In genomic region chr5:119916551-119917171, GRCm38 (mm10) we compare ENCODE assay signal across 9 mouse cellular contexts.
A peak's percentile ranks its signal among the peaks of the same experiment; 100 is the strongest.
DNase-seq lines count a peak whose midpoint lies in the region; TF ChIP-seq lines count a peak whose summit lies in the region.
"Had no signal": no experiment of that assay in that cellular context is flagged by ENCODE, and none has a peak within 500 bp of the region (broad histone marks: within the 10 kb centered on the region; RNA-seq: fewer than 3 reads in every experiment).

No protein-coding gene starts in this region.

- intact Hi-C loops in gastrocnemius, adult 2 months (cut with DNase I): no loop called here

- no peak overlapping the region for H3K27ac ChIP-seq in gastrocnemius, adult 2 months
- H3K27ac ChIP-seq: heart, embryonic 15.5 days had no signal

- no peak overlapping the region for H3K4me3 ChIP-seq in gastrocnemius, adult 2 months
- H3K4me3 ChIP-seq: heart, embryonic 15.5 days had no signal

- TF ChIP-seq CTCF in gastrocnemius, adult 2 months (IDR thresholded peaks at IDR 0.05): no peak

- DNase-seq in adrenal gland, postnatal 10 days: peak; percentile 11
- DNase-seq in adrenal gland, postnatal 36 days: no peak
- peak; percentile 85 for DNase-seq in brain, adult 2 months (ENCODE audit: low read depth, low spot score)
- DNase-seq in gastrocnemius, adult 2 months: peak; percentile 59
- peak; percentile 13 to 72 for DNase-seq in left cerebral cortex, adult 8-10 months (ENCODE audit: low spot score in 2 of 2)
- DNase-seq in spleen, postnatal 10 days (ENCODE audit: low spot score in 2 of 2): no peak
- no peak for DNase-seq in thymus, postnatal 36 days
- DNase-seq in embryo, embryonic 10.5 days (ENCODE audit: low spot score): no peak

Comparison
In these comparisons a context has a peak if more than half of its experiments do, and no peak if none do; other contexts are left out.
1. DNase-seq: peak in adrenal gland, postnatal 10 days (single experiment), brain, adult 2 months (single experiment), gastrocnemius, adult 2 months (single experiment) and left cerebral cortex, adult 8-10 months (2 of 2); none in adrenal gland, postnatal 36 days (0 of 2), spleen, postnatal 10 days (0 of 2), thymus, postnatal 36 days (0 of 2) and embryo, embryonic 10.5 days (single experiment).